Mouse (Mus musculus) neural tube, embryonic 10.5 days (tissue): Measurements from ENCODE around the gene Hpgds.

Experiments
- DNase-seq: peaks from one replicate; pipeline ENCODE4 v3.0.0-alpha.2; 2017; ENCODE audit warnings: low spot score; ENCODE audit errors: extremely low spot score

Hpgds gene

DNA sequence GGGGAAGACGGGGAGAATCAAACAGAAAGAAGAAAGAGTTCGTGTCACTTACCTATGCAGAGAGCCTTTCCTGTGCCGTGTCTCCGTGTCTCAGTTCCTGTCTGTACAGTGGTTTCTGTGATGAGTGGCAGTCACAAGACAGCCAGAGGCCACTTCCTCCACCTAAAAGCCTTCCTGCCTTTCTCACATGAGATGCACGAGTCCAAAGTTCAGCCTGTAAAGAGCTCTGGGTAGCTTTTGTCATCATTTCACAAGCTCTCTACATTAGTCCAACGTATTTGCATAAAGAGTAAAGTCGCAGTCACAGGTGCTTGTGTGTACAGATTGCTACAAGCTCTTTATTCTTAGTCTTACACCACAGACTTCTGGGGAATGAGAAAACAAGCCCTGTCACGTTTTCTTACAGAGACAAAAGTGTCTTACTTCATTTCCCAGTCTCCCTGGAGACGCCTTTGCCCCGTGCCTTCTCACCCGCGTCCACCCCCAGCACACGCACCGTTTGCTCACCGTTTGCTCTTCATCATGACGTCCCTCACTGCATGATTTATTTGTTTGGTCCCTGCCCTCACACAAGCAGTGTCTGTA lies at the start of gene Hpgds:
Gene Hpgds, minus strand, starts transcription at position 288 of the 585 bp plus-strand sequence.
- DNase-seq, result no peak

DNA sequence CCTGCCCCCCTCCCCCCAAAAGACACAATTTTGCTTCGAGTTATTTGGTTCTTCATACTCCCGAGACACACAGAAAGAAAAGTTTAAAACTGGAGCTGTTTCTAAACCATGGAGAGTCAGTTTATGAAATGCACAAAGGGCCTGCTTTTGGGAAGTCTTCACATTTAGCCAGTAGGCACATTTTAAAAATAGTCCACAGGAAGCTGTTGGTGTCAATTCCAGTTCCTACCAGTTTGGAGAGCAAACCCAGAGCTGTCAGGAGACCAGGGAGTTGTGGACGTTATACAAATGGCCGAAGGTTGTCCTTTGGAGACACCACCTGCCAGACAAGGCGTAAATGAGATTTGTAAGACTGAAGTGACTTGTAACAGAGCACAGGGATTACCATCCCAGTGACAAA lies 20.3 kb upstream of the Hpgds start:
- no peak for DNase-seq

DNA sequence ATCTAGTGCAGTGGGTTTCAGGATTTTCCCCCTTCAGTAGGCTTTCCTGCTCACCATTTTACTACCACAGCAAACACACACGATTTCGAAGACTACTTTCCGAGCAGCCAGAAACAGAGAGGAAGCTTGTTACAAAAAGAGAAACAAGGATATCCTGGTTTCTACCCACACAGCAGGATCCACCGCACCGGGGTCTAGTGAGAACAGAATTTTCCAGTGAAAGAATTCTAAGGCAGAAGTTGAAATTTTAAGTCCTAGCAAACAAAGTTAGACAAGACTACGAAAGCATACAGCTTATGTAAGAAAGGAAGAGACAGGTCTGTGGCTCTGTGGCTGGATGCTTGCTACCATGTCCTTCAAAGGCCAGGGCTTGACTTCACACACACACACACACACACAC lies 19.4 kb upstream of the Hpgds start:
- DNase-seq, result no peak

DNA sequence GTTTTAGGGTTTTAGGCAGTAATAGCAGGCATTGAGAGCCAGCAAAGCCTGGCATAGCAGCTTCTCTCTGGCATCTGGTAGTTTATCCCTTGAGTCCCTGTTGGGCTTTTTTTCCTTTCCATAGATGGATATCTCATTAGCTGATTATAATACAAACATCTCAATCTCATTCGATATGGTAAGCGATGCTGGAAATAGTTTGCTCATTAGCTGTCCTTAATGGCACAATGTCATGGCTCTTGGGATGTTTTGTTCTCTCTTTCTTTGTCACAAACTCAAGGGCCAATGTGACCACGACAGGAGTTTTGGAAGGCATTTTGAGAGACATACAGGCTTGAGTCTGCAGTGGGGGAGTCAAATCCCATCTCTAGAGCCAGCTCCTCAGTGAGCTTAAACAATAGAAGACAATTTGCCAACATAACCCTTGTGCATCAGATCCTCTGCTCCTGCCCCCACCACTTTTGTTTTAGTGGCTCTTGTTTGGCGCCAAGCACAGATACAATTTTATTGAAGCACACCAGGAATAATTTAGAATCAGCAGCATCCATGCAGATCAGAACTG lies 14.8 kb upstream of the Hpgds start:
- DNase-seq, result no peak

DNA sequence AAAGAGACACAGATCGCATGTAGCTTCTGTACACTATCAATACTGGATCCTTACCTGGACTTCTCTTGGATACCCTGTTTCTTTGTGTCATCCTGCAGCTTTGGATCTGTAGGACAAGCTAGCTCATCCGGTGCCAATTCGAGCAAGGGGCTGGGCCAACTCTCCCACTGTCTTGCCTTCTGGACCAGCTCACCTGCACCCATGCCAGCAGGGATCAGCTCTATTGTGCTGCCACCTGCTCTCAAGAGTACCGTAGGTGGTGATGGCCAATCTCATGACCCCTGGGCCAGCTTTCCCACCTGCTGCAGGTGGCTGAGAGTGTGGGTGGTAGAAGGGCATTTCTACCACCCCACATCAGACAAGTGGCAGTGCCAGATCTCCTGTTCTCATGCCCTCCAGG lies 12.3 kb upstream of the Hpgds start:
- no peak for DNase-seq

DNA sequence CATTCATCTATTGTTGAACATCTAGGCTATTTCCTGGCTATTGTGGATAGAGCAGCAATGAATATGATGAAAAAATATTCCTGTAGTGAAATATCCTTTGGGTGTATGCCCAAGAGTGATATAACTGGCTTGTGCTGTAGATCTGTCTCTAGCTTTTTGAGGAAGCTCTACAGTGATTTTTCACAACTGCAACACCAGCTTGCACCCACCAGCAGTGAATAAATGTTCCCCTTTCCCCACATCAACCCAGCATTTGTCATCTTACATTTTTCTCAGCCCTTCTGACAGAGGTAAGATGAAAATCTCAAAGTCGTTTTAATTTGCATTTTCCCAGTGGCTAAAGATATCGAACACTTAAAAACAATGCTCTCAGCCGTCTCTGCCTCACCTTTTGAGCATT lies 8.9 kb upstream of the Hpgds start:
- DNase-seq, result no peak

DNA sequence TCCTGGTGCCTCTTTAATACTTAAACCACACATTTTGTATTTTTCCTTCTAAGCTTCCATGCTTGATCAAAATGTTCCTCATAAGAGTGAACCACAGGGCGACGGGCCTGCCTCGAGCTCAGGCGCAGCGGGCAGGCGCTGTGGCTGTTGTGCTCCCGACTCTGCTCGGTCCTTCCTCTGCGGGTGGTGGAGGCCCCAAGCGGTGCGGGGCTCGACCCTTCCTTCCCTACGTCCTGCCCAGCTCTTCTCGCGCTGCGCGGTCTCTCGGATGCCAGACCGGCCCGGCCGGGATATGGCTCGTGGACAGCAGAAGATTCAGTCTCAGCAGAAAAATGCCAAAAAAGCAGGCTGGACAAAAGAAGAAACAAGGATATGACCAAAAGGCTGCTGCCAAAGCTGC lies 6.0 kb upstream of the Hpgds start:
- no peak for DNase-seq

DNA sequence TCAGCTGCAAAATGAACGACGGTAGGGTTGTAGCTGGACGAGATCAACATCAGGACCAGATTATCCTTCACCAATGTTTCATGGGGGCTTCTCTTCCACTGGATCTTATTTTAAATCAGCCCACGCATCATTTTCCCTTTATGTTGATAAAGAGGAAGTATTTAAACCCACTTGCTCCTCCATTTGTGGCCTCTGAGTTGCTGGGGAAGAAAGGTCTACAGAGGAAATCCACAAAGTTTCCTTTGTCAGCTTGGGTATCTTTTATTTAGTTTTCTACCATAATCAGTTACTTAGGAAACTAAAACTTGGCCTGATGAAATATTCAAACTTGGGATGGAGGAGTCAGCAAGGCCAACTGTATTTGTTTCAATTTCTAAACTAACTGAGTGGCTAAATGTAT lies 1.7 kb upstream of the Hpgds start:
- DNase-seq, result no peak

DNA sequence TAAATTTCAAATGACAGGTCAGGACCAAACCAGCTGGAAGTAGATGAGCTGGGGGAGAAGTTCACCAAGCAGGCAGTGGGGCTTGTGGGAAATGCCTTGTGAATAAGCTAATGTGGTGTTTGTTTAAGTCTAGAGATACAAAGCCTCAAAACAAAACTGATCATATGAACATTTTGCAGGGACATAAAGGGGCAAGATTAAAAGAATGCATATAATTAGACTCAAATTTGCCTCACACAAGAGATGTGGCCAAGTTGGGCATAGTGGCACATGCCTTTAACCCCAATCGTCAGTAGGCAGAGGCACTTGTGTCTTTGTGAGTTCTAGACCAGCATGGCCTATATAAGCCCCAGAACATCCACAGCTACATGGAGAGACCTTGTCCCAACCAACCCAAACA lies 2.4 kb downstream of the Hpgds start:
- DNase-seq, result no peak

DNA sequence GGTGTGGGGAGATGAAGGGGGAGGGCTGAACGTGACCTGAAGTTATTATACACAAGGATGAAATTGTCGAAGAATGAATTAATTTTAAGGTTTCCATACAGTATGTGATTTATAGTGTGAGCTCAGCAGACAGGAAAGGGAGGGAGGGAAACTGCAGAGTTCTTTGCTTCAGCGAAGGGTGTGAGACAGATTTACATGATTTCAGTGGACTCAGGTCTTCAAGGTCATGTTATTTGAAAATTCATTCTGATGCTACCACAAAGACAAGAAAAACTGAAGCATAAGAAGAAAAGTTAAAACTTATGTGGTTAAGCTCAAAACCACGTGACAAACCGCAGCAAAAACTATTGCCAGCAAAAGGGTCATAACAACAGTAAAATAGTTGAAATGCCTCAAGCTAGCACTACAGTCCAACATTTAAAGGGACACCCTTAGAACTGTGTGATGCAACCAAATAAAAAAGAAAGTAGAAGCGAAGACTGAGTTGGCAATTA lies 3.9 kb downstream of the Hpgds start:
- no peak for DNase-seq

DNA sequence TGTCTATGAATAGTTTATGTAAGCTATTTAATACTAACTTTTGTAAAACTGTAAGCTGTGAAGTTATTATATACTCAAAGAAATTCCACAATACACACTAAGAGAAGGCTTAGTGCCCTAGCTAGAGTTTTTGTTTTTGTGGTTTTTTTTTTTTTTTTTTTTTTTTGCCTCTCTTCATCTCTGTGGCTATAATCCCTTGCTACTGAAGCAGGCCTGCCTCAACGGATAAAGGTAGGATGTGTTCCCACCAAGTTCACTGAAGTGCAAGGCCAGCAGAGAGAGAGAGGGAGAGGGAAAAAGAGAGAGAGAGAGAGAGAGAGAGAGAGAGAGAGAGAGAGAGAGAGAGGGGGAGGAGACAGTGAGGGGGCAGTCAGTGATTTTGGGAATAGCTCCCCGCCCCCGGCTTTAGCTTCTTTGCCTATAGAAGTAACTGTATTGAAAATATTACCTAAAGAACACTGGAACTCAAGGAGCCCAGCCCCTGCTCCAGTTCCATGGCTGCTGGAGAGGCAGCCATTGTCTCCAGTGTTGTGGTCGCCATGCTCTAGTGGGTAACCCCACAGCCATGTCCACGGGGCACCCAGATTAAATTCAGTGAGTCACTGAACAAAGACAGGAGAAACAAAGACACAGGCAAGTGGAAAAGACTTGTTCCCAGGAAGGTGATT lies 4.5 kb downstream of the Hpgds start:
- DNase-seq, result no peak

DNA sequence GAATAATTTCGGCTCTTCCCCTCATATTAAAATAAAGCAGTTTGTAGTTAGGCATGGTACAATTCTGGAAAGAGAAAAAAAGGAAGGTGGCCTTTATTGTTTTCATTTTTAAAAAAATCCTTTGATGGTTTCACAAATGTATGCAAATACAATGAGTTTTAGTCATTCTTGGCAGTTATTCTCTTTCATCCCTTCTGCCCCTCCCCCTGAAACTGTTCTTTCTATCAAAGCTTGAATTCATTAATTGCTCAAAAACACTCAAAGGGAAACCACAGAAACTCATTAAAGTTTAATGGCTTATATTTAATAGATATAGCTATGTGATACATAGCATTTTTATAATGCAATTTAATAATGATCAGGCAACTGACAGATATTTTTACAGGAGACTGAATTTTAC lies 6.5 kb downstream of the Hpgds start:
- no peak for DNase-seq

DNA sequence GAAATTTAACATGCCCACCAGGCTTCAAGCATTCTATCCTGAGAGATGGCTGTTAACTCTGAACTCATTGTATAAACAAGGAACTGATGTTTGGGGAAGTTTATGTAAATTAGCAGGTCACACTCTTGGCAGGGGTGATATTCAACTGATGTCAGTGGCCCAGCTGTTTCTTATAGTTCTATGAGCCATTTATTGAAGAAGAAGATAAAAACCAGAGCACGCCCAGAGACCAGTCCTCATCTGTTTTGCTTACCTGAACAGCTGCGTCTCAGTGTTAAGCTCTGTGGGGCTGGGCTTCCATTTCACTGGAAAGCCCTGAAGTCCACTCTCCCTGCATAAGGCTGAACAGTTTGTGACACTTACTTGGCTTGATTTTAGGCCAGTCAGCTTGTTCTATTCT lies 6.9 kb downstream of the Hpgds start:
- no peak for DNase-seq

DNA sequence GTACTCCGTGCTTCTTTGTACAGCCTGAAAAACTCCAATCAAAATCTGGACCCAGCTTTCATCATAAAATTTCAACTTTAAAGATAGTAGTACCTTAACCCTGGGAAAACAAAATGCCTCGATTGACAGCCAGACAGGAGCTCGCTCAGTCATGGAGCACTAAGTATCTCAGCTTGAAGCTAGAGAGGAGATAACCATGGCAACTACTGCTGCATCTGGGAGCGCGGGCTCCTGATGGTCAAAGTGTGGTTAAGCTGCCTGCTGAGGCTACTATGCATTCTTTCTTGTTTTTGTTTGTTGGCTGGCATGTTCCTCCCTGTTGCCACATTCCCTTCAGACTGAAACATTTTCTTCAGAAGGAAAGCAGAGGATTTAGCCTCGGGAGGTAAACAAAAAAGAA lies 12.3 kb downstream of the Hpgds start:
- DNase-seq, result no peak

DNA sequence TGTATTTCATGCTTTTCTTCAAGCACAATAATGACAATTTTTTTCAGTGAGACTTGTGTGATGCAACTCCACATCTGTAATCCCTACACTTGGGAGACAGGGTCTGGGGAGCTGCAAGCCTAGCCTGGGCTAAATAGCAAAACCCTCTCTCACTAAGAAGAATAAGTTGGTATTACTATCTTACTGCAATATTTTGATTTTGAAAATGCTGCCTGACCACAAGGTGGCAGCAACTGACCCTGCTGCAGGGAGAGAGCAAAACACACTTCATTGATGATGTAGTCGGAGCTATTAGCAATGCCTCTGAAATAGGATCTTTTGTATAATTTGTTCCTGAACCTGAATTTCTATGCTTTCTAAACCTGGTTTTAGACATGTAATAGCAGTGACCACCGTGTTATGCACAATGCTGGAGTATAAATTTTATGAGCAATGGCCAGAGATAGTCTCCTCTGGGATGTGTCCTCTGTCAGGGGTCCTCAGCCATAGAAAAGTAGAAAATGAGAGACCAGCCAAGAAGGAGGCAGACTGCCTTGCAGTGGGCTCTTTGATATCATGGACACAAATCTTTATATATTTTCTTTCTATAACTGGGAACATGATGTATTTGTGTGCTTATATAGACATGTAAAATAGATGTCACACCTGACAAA lies 18.5 kb downstream of the Hpgds start:
- peak; percentile 54 for DNase-seq

DNA sequence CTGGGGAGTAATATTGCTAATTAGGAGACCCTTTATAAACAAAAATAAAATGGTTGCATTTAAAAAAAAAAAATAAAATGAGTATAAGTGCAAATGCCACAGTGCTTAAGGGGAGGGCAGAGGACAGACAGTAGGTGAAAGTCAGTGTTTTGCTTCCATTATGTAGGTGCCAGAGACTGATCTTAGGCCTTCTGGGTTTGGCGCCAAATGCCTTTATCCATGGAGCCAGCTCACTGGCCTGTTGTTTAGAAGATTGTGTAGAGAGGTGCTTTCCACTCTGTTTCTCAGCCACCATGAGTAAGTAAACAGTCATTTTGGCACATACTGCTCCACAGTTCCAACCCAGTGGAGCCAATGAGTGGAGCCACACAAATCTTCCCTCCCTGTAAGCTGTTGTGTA lies 27.2 kb downstream of the Hpgds start:
- no peak for DNase-seq

DNA sequence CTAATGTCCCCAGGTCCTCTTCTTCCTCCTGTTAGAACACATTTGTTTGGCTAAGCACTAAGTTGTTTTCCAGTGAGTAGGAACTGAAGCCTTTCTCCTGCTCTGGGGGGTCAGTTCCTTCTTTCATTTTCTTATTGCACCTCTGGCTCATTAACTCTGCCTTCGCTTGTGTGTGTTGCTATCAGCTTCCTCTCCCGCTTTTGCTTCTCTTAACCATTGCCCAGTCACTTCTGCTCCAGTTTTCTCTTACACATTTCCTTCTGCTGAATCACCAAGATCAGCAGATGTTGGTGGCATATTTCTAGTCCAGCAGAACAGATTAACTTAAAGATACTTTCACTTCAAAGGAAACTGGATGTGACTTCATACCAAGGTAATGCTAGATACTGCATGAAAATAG lies 29.8 kb downstream of the Hpgds start:
- no peak for DNase-seq

DNA sequence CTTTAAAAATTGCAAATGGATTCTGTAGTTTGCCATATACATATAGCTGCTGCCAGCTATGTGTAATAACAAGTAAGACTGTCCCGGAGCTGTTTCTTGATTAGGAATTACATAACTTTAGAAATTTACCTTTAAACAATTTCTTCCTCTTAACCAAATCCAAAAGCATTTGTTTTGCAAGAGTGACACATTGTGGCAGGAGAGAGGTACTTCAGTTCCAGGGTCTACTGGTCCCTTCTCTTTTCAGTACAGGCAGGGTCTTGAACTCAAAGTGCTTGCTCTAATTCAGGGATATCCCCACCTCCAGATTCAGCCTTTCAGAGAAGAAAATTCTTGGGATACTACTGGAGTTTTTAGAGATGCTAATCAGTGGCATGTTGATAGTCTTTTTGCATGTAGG lies 65.6 kb downstream of the Hpgds start:
- DNase-seq, result no peak

DNA sequence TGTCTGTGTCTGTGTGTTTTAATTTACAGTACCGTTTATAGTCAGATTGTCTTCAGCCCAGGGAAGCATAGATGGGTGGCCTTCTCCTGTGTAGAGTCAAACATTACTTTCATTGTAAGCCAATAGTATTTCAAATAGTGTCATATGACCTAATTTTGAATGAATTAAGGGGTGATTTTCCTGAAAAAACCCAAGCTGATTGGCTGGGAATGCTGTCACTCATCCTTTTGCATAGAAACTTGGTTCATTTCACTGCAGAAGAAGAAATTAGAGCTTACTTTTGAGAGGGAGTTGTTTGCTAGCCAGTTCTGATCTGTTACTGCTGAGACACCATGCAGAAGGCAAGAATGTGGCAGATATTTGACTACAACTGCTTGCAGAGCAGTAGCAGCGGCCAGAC lies 69.5 kb downstream of the Hpgds start:
- no peak for DNase-seq
